Mouse (Mus musculus) liver, embryonic 14.5 days (tissue): ENCODE data around the gene Msi2.

Source experiments
- CTCF ChIP-seq: IDR thresholded peaks from 2 replicates; pipeline ENCODE4 v1.5.1; 2016; ENCODE audit warnings: antibody characterized with exemption, low read depth, control low read depth
- EP300 ChIP-seq: IDR thresholded peaks from 2 replicates; pipeline ENCODE4 v1.6.1; 2016; ENCODE audit warnings: antibody characterized with exemption, low read depth

- no peak for TF ChIP-seq CTCF
- TF ChIP-seq EP300 = no peak
Observed at GRCm38 (mm10) chr11:88394341-88395075, 323.8 kb downstream of the Msi2 start.
